ENCODE assay signal across 7 mouse cellular contexts in the genomic region with DNA sequence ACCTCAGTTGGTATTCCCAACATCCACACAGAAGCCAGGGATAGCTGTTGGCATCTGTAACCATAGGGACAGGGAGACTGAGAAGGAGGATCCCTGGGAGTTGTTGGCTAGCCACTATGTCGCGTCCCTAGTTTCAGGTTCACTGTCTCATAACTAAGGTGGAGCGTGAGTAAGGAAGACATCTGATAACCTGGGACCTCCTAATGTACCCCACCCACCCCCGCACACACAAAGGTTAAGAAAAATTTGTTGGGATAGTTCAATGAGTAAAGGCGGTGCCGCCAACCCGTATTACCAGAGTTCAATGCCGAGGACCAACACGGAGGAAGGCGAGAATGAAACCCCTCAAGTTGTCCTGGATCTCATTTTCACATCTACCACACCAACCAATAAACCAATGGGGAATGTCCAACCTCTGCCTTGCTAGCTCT. TPM values are rescaled to one million over a fixed set of nuclear protein-coding genes. Genes with fewer than 3 reads are reported as not detected.
DNase-seq lines count a peak whose midpoint lies in the region; ATAC-seq lines count a peak whose summit lies in the region.

No protein-coding gene starts in this region.

- peak overlapping the region; percentile 99 for H3K27ac ChIP-seq in embryonic facial prominence, embryonic 13.5 days
- H3K27ac ChIP-seq in hindbrain, embryonic 15.5 days (replicated peaks): peak overlapping the region; percentile 99
- H3K27ac ChIP-seq in midbrain, embryonic 16.5 days (ENCODE audit: low read length): peak overlapping the region; percentile 100

- peaks cover 10% of the 10 kb centered on the region for H3K27me3 ChIP-seq in megakaryocyte, embryonic 14.5 days (replicated peaks)
- H3K27me3 ChIP-seq in embryonic facial prominence, embryonic 13.5 days: no peaks in the 10 kb centered on the region
- no peaks in the 10 kb centered on the region for H3K27me3 ChIP-seq in hindbrain, embryonic 15.5 days
- no peaks in the 10 kb centered on the region for H3K27me3 ChIP-seq in midbrain, embryonic 16.5 days (ENCODE audit: control insufficient read depth, insufficient read depth, low read depth, low read length)

- 23% methylated on average over 10 of the region's 10 CpGs for WGBS in embryonic facial prominence, embryonic 13.5 days
- 30% methylated on average over 10 of the region's 10 CpGs for WGBS in hindbrain, embryonic 15.5 days
- WGBS in midbrain, embryonic 16.5 days: 22% methylated on average over 10 of the region's 10 CpGs

- no peak for DNase-seq in gastrocnemius, adult 18-20 months (ENCODE audit: low spot score)
- DNase-seq in layer of hippocampus, adult 11-12 months (ENCODE audit: low spot score): no peak

- H3K4me3 ChIP-seq in megakaryocyte, embryonic 14.5 days (replicated peaks): peak overlapping the region; percentile 93
- peak overlapping the region; percentile 82 for H3K4me3 ChIP-seq in embryonic facial prominence, embryonic 13.5 days
- peak overlapping the region; percentile 79 for H3K4me3 ChIP-seq in hindbrain, embryonic 15.5 days
- H3K4me3 ChIP-seq in midbrain, embryonic 16.5 days (ENCODE audit: low read depth, low read length): peak overlapping the region; percentile 80

- no peak for ATAC-seq in megakaryocyte, adult 5-6 weeks (ENCODE audit: poor library complexity, severe bottlenecking)
- ATAC-seq in embryonic facial prominence, embryonic 13.5 days (ENCODE audit: insufficient number of reproducible peaks, insufficient read depth, low FRiP score, low TSS enrichment, low read depth): no peak
- no peak for ATAC-seq in hindbrain, embryonic 15.5 days (ENCODE audit: low FRiP score, low read depth)
- ATAC-seq in midbrain, embryonic 16.5 days: no peak; the same call in 1 of the 2 replicates

- H3K4me2 ChIP-seq in embryonic facial prominence, embryonic 13.5 days: peak overlapping the region; percentile 78
- peak overlapping the region; percentile 83 for H3K4me2 ChIP-seq in hindbrain, embryonic 15.5 days
- H3K4me2 ChIP-seq in midbrain, embryonic 16.5 days (ENCODE audit: low read length): peak overlapping the region; percentile 89

- H3K9ac ChIP-seq in embryonic facial prominence, embryonic 13.5 days: peak overlapping the region; percentile 97
- peak overlapping the region; percentile 93 for H3K9ac ChIP-seq in hindbrain, embryonic 15.5 days
- H3K9ac ChIP-seq in midbrain, embryonic 16.5 days (ENCODE audit: low read depth, low read length): peak overlapping the region; percentile 93

- H3K9me3 ChIP-seq in megakaryocyte, embryonic 14.5 days: no peaks in the 10 kb centered on the region
- H3K9me3 ChIP-seq in embryonic facial prominence, embryonic 13.5 days: 0 out of 2 replicates have a peak, but pooled peaks cover 4% of the 10 kb centered on the region
- no peaks in the 10 kb centered on the region for H3K9me3 ChIP-seq in hindbrain, embryonic 15.5 days
- H3K9me3 ChIP-seq in midbrain, embryonic 16.5 days (replicated peaks; ENCODE audit: control insufficient read depth, low read length, poor library complexity, severe bottlenecking): no peaks in the 10 kb centered on the region

- peaks cover 29% of the 10 kb centered on the region for H3K36me3 ChIP-seq in megakaryocyte, embryonic 14.5 days (replicated peaks; ENCODE audit: low read length)
- H3K36me3 ChIP-seq in embryonic facial prominence, embryonic 13.5 days: peaks cover 22% of the 10 kb centered on the region
- H3K36me3 ChIP-seq in hindbrain, embryonic 15.5 days: peaks cover 13% of the 10 kb centered on the region
- peaks cover 3% of the 10 kb centered on the region; the same call in 1 of the 2 replicates for H3K36me3 ChIP-seq in midbrain, embryonic 16.5 days (ENCODE audit: control insufficient read depth, insufficient read depth, low read length)

- H3K4me1 ChIP-seq in megakaryocyte, embryonic 14.5 days: peaks cover 40% of the 10 kb centered on the region
- H3K4me1 ChIP-seq in embryonic facial prominence, embryonic 13.5 days: peaks cover 17% of the 10 kb centered on the region
- peaks cover 24% of the 10 kb centered on the region for H3K4me1 ChIP-seq in hindbrain, embryonic 15.5 days (replicated peaks)
- H3K4me1 ChIP-seq in midbrain, embryonic 16.5 days (ENCODE audit: control insufficient read depth, insufficient read depth, low read length): peaks cover 17% of the 10 kb centered on the region

RNA-seq across cellular contexts. Expression of gene Slc9a8, which starts 0.7 kb away (rescaled TPM):
- polyA plus RNA-seq in megakaryocyte, embryonic 14.5 days (2012; ENCODE audit: insufficient read depth, low replicate concordance): 3.4 and 4.4 TPM in 2 replicates
- total RNA-seq in megakaryocyte, adult 5-6 weeks (2015): 19.1 and 27.9 TPM in 2 replicates
- 17.2 and 24.7 TPM in 2 replicates for total RNA-seq in megakaryocyte, adult 5-6 weeks (2017)
- 21.7 and 22.5 TPM in 2 replicates for polyA plus RNA-seq in embryonic facial prominence, embryonic 13.5 days (2015; fragmentation: Nextera tagmentation; extraction: Ambion mirVana)
- 20.9 TPM in 2 replicates for polyA plus RNA-seq in hindbrain, embryonic 15.5 days (2015; fragmentation: Nextera tagmentation; extraction: Ambion mirVana)
- polyA plus RNA-seq in midbrain, embryonic 16.5 days (2015; fragmentation: Nextera tagmentation; extraction: Ambion mirVana): 19.4 and 20.9 TPM in 2 replicates
- 10 to 100 TPM; 24.5 to 26.0 TPM for total RNA-seq in gastrocnemius, adult 18-20 months (2021)
